Mouse (Mus musculus) spleen, postnatal 36 days (tissue): ENCODE data around the gene Ptpn5.

Experiments used
- DNase-seq, 2 experiments: peaks; one replicate each; pipeline ENCODE4 v3.0.0; 2022; ENCODE audit warnings: low spot score in 2 of 2, mixed read lengths in 1 of 2

Gene Ptpn5

GRCm38 (mm10) chr7:47111121-47111520 is 22.4 kb downstream of the Ptpn5 start:
- no peak for DNase-seq

- no peak for DNase-seq
Observed at GRCm38 (mm10) chr7:47110511-47110910, 23.0 kb downstream of the Ptpn5 start.

GRCm38 (mm10) chr7:47108779-47109189 is 24.7 kb downstream of the Ptpn5 start:
- peak; percentile 34 to 42 for DNase-seq

- no peak for DNase-seq
Observed at GRCm38 (mm10) chr7:47106949-47107348, 26.5 kb downstream of the Ptpn5 start.

- DNase-seq = peak; percentile 72 to 78
Observed at GRCm38 (mm10) chr7:47103671-47104414, 29.6 kb downstream of the Ptpn5 start.

- DNase-seq = no peak
Observed at GRCm38 (mm10) chr7:47102970-47103369, 30.5 kb downstream of the Ptpn5 start.

- no peak for DNase-seq
Observed at GRCm38 (mm10) chr7:47100615-47101014, 32.9 kb downstream of the Ptpn5 start.

GRCm38 (mm10) chr7:47099306-47099705 is 34.2 kb downstream of the Ptpn5 start:
- DNase-seq = no peak

GRCm38 (mm10) chr7:47098044-47098443 is 35.4 kb downstream of the Ptpn5 start:
- DNase-seq = no peak

- DNase-seq = no peak
Observed at GRCm38 (mm10) chr7:47094969-47095368, 38.5 kb downstream of the Ptpn5 start.

GRCm38 (mm10) chr7:47093935-47094334 is 39.5 kb downstream of the Ptpn5 start:
- DNase-seq = no peak

GRCm38 (mm10) chr7:47085075-47085474 is 48.4 kb downstream of the Ptpn5 start:
- DNase-seq = no peak

- peak; percentile 45 to 52 for DNase-seq
Observed at GRCm38 (mm10) chr7:47081277-47081676, 52.2 kb downstream of the Ptpn5 start.

- DNase-seq = no peak
Observed at GRCm38 (mm10) chr7:47080868-47081267, 52.6 kb downstream of the Ptpn5 start.

GRCm38 (mm10) chr7:47077451-47077850 is 56.0 kb downstream of the Ptpn5 start:
- peak in 1 of 2 experiments; percentile 18 for DNase-seq

- DNase-seq = no peak
Observed at GRCm38 (mm10) chr7:47076729-47077128, 56.8 kb downstream of the Ptpn5 start.

- no peak for DNase-seq
Observed at GRCm38 (mm10) chr7:47076193-47076592, 57.3 kb downstream of the Ptpn5 start.

- DNase-seq = no peak
Observed at GRCm38 (mm10) chr7:47073536-47074521, 59.7 kb downstream of the Ptpn5 start.

GRCm38 (mm10) chr7:47072551-47072950 is 60.9 kb downstream of the Ptpn5 start:
- no peak for DNase-seq

GRCm38 (mm10) chr7:47067879-47068278 is 65.6 kb downstream of the Ptpn5 start:
- peak; percentile 13 to 29 for DNase-seq

- no peak for DNase-seq
Observed at GRCm38 (mm10) chr7:47066942-47067341, 66.5 kb downstream of the Ptpn5 start.

GRCm38 (mm10) chr7:47061560-47061959 is 71.9 kb downstream of the Ptpn5 start:
- DNase-seq = no peak

GRCm38 (mm10) chr7:47059339-47059738 is 74.1 kb downstream of the Ptpn5 start:
- DNase-seq = no peak
